Mouse (Mus musculus) liver, embryonic 13.5 days (tissue): ENCODE measurements at regions not wholly inside any gene's neighbourhood (a gene's known extent, or its start where the extent isn't known, plus 50 kb on each side); places are given as distances from the start of the nearest gene placed in this dataset.

Experiments
- ATAC-seq: fragments of 200-750 bp; cut with Nextera tagmentation; 2 replicates; pipeline ENCODE4 v1.8.0; 2017; ENCODE audit warnings: low read depth, mild to moderate bottlenecking, moderate number of reproducible peaks, moderate library complexity
- DNase-seq: peaks from one replicate; pipeline ENCODE4 v3.0.0; 2022
- H3K27ac ChIP-seq: fragments of 300-500 bp; sonication (generic); 2 replicates; pipeline ENCODE4 v1.5.1; 2015; ENCODE audit warnings: moderate library complexity, mild to moderate bottlenecking, inconsistent platforms
- H3K27me3 ChIP-seq: fragments of 300-500 bp; sonication (generic); 2 replicates; pipeline ENCODE4 v1.6.1; 2015; ENCODE audit warnings: mild to moderate bottlenecking, inconsistent platforms
- H3K36me3 ChIP-seq: fragments of 300-500 bp; sonication (generic); 2 replicates; pipeline ENCODE4 v1.6.1; 2015; ENCODE audit warnings: mild to moderate bottlenecking, inconsistent platforms
- H3K4me1 ChIP-seq: fragments of 300-500 bp; sonication (generic); replicated peaks from 2 replicates; pipeline ENCODE4 v1.6.1; 2015; ENCODE audit warnings: inconsistent platforms
- H3K4me2 ChIP-seq: fragments of 300-500 bp; sonication (generic); 2 replicates; pipeline ENCODE4 v1.6.1; 2015; ENCODE audit warnings: inconsistent platforms, mild to moderate bottlenecking, moderate library complexity
- H3K4me3 ChIP-seq: fragments of 300-500 bp; sonication (generic); replicated peaks from 2 replicates; pipeline ENCODE4 v1.5.1; 2015; ENCODE audit warnings: mild to moderate bottlenecking, inconsistent platforms
- H3K9ac ChIP-seq: fragments of 300-500 bp; sonication (generic); 2 replicates; pipeline ENCODE4 v1.6.1; 2015; ENCODE audit warnings: mild to moderate bottlenecking, inconsistent platforms
- H3K9me3 ChIP-seq: fragments of 300-500 bp; sonication (generic); replicated peaks from 2 replicates; pipeline ENCODE4 v1.6.1; 2016; ENCODE audit warnings: inconsistent platforms
- WGBS: fragments of 180-500 bp; shearing (Covaris S2); methylation state at CpG from one replicate; pipeline ENCODE4 v1.1.7; 2015; ENCODE audit not compliant: insufficient replicate concordance; 5-methylcytosine and 5-hydroxymethylcytosine counted together

DNA sequence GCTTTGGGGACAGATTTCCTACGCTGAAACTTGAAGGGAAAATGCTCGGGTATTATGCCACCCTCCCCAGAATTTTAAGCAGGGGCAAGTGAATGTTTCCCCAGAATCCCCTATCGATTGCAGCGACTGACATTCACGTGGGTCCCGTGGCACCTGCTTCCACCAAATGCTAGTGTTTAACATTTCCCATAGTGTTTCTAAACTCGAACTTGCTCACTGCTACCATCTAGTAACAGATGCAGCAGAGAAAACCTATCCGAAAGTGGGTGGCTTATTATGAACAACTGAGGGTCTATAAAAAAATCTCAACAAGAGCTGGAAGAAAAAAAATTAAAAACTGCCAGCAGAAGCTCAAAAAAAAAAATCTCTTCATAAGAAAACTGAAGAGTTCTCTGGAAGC is 284.2 kb downstream of the Rnf144a start:
- Histone ChIP-seq H3K9me3 (no peaks in the 10 kb centered on the region), H3K9ac (no peak overlapping the region), H3K36me3 (no peaks in the 10 kb centered on the region), H3K4me3 (no peak overlapping the region), H3K27me3 (no peaks in the 10 kb centered on the region), H3K27ac (no peak overlapping the region), H3K4me2 (no peak overlapping the region), H3K4me1 (no peaks in the 10 kb centered on the region)
- WGBS, result 53% methylated on average over 8 of the region's 8 CpGs
- ATAC-seq (no peak), DNase-seq (no peak)

DNA sequence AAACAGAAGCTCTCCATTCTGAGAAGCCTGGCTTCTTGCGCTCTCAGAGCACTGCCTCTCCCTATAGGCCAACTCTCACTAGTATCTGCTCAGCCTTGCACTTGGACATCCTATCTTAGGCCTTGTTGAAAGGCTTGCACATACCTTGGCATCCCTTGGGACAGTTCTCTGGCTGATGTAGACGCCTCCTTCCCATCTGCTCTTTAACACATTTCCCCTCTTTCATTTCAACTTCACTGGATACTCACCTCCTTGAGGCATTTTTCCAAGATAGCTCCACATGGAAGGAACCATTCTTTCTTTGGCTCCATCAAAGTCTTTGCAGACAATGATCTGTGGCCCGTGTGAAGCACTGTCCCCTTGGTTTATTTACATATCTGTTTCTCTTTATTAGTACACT is 285.0 kb downstream of the Rnf144a start:
- no peak overlapping the region for H3K9ac ChIP-seq
- ATAC-seq, result no peak
- no peak for DNase-seq
- no peak overlapping the region for H3K4me2 ChIP-seq
- no peak overlapping the region for H3K27ac ChIP-seq
- H3K4me1 ChIP-seq, result no peaks in the 10 kb centered on the region
- WGBS, result 57% methylated on average over 3 of the region's 3 CpGs
- no peaks in the 10 kb centered on the region for H3K27me3 ChIP-seq
- no peak overlapping the region for H3K4me3 ChIP-seq
- no peaks in the 10 kb centered on the region for H3K9me3 ChIP-seq
- H3K36me3 ChIP-seq, result no peaks in the 10 kb centered on the region

DNA sequence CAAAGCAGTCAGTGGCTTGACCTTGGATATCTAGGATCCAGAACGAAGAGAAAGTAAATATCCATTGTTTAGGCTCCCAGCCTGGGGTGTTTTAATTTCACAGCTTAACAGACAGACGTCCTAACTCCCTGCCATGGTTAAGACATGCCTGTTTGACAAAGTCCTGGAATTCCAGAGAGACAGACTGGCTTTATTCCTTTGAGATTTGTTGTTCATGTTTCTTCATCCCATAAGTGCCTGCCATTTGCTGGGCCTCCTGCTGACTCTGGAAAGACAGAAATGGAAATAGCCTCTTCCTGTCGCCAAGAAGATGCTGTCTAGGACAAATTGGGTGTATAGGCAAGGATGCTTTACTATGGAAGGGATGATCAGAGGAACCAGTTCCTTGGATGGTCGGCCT is 285.5 kb downstream of the Rnf144a start:
- ATAC-seq (no peak), DNase-seq (no peak)
- H3K27ac ChIP-seq, result no peak overlapping the region
- no peak overlapping the region for H3K4me2 ChIP-seq
- H3K9ac ChIP-seq, result no peak overlapping the region
- no peak overlapping the region for H3K4me3 ChIP-seq
- H3K36me3 ChIP-seq, result no peaks in the 10 kb centered on the region
- no peaks in the 10 kb centered on the region for H3K27me3 ChIP-seq
- no peaks in the 10 kb centered on the region for H3K4me1 ChIP-seq
- no peaks in the 10 kb centered on the region for H3K9me3 ChIP-seq
- 36% methylated on average over 4 of the region's 4 CpGs for WGBS

DNA sequence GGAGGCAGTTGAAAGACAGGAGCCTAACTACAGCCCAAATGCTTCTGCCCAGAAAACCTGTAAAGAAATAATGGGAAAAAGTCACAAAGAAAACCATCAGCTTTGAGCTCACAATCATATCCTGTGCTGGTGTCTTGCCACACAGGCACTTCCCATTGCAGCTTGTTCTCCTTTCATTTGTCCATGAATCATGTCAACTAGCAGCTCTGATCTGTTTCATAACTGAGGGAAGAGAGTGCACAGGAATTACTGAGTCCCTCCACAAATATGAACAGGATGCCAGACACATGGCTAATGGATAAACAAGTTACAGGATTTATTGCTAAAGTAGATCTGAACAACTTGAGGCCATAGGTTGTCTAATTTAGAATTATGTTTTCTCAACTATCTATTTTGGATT is 286.2 kb downstream of the Rnf144a start:
- no peak for DNase-seq
- ATAC-seq, result no peak

DNA sequence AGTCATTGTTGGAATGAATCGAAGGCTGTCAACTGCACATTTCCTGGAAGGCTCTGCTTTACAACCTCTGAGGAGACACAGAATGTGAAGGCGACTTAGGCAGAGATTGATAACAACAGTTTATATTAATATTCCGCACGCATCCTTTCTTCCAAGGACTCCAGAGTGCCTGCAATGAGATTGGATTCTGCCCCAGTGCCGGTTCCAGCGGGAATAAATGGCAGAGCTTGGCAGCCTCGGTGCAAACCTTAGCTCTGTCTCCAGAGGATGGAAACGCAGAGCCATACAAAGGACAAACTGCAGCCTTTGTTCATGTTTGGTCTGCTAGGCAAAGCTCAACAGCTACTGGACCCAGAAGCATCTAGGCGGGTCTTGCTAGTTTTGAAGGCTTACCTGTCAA is 288.8 kb downstream of the Rnf144a start:
- no peaks in the 10 kb centered on the region for H3K4me1 ChIP-seq
- WGBS, result 75% methylated on average over 9 of the region's 9 CpGs
- DNase-seq (no peak), ATAC-seq (no peak)
- no peaks in the 10 kb centered on the region for H3K36me3 ChIP-seq
- H3K4me2 ChIP-seq, result no peak overlapping the region
- H3K27me3 ChIP-seq, result no peaks in the 10 kb centered on the region
- H3K4me3 ChIP-seq, result no peak overlapping the region
- no peaks in the 10 kb centered on the region for H3K9me3 ChIP-seq
- no peak overlapping the region for H3K27ac ChIP-seq
- no peak overlapping the region for H3K9ac ChIP-seq

More for the DNA sequence above, 286.2 kb downstream of the Rnf144a start:
- H3K27ac ChIP-seq, result no peak overlapping the region
- H3K27me3 ChIP-seq, result no peaks in the 10 kb centered on the region
- no peaks in the 10 kb centered on the region for H3K9me3 ChIP-seq
- H3K4me2 ChIP-seq, result no peak overlapping the region
- H3K9ac ChIP-seq, result no peak overlapping the region
- no peak overlapping the region for H3K4me3 ChIP-seq
- H3K36me3 ChIP-seq, result no peaks in the 10 kb centered on the region
- H3K4me1 ChIP-seq, result no peaks in the 10 kb centered on the region

DNA sequence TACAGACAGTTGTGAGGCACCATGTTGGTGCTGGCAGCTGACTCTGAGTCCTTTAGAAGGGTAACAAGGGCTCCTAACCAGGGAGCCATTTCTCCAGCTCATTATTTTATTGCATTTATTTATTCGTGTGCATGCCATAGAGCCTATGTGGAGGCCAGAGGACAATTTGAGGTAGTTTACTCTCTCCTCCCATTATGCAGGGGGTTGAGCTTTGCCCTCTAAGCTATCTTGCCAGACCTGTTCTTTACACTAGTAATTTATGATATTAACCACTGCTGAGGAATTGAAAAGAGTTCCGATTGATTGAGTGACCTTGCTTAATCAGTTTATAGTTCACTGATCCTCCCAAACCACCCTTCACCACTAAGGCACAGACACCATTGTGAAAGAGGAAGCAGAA is 290.8 kb downstream of the Rnf144a start:
- H3K27me3 ChIP-seq, result no peaks in the 10 kb centered on the region
- no peak overlapping the region for H3K4me2 ChIP-seq
- H3K27ac ChIP-seq, result no peak overlapping the region
- no peaks in the 10 kb centered on the region for H3K9me3 ChIP-seq
- H3K4me1 ChIP-seq, result no peaks in the 10 kb centered on the region
- DNase-seq (no peak), ATAC-seq (no peak)
- H3K9ac ChIP-seq, result no peak overlapping the region
- H3K36me3 ChIP-seq, result no peaks in the 10 kb centered on the region
- H3K4me3 ChIP-seq, result no peak overlapping the region
- WGBS, result 68% methylated on average over 2 of the region's 2 CpGs

DNA sequence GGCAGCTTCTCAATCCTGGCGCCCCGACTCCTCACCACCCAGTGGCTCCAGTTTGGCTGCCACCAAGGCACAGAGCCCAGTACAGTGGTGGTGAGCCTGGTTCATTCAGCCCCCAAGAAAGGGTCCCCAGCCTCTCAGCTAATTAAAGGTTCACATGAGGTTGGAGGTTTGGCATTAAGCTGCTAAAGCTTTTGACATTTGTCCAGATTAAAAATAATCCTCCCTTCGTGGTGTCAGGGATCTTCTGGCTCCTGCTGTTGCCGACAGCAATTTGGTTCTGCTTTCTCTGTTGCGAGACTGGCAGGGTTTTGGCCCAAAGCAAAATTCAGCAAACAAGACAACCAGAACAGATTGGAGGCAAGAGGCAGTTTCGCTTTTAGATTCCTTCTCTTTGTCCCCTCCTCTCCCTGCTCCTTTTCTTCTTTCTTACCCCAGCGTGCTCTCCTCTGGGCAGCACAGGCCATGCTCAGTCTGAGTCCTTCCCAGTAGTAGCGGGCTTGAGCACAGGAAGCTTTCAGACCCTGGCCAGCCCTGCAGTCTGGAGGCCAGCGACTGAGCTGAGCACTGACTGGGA is 299.6 kb downstream of the Rnf144a start:
- Histone ChIP-seq H3K4me2 (no peak overlapping the region), H3K9ac (no peak overlapping the region), H3K27ac (no peak overlapping the region), H3K4me1 (no peaks in the 10 kb centered on the region), H3K4me3 (no peak overlapping the region), H3K36me3 (no peaks in the 10 kb centered on the region), H3K27me3 (no peaks in the 10 kb centered on the region), H3K9me3 (no peaks in the 10 kb centered on the region)
- WGBS, result 51% methylated on average over 9 of the region's 9 CpGs
- DNase-seq (no peak), ATAC-seq (no peak)

DNA sequence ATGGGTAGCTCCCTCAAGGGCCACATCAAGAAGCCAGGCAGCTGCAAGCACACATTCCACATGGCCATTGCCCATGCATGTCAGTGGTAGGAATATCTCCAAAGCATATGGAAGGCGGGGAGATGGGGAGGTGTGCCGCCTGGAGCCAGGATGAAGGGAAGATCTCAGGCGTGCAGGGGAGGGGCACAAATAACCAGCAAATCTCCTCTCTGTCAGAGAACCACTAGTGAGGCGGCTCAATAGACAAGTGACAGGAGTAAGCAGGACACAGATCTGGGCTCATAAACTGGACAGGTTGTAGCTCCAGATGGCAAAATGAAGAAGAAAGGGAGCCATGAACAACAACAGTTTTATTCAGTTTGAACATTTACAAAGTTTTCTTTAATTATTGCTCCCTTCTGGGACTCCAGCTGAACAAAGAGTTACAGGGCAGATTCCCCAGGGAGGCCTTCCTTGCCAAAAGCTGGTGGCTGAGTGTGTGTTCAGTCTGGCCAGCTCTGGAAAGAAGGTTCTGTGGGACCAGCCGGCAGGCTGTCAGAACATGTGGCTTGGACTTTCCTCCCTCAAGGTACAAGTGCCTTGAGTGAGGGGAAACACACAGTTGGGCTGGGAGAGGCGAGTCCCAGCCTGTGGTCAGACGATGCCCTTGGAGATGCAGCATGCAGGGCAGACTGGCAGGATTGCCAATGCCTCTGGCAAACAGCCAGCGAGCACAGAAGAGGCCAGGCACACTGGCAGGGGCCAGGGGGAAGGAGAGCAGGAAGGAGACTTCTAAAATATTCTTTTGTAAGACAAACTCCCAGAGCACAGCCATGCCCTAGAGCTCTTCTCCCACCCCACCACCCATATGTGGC is 302.7 kb downstream of the Rnf144a start:
- no peaks in the 10 kb centered on the region for H3K9me3 ChIP-seq
- H3K9ac ChIP-seq, result no peak overlapping the region
- H3K27ac ChIP-seq, result no peak overlapping the region
- no peak for DNase-seq
- H3K27me3 ChIP-seq, result no peaks in the 10 kb centered on the region
- no peak overlapping the region for H3K4me3 ChIP-seq
- H3K36me3 ChIP-seq, result no peaks in the 10 kb centered on the region
- ATAC-seq, result no peak
- WGBS, result 62% methylated on average over 8 of the region's 8 CpGs
- H3K4me1 ChIP-seq, result no peaks in the 10 kb centered on the region
- H3K4me2 ChIP-seq, result no peak overlapping the region

DNA sequence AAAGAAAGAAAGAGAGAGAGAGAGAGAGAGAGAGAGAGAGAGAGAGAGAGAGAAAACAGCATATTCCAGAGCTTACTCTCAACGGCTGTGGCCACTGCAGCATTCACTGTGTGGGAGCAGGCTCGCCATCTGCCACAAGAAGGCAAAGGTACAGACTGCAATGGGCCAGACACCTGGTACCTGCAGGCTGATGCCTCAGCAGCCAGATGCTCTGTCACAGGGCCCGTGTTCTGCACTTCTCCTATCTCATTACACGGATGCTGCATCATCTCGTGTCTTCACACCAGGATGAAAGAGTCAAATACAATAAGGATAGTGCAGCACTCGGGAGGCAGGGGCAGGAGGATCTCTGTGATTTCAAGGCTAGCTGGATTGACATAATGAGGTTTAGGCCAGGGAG is 305.2 kb downstream of the Rnf144a start:
- Histone ChIP-seq H3K4me2 (no peak overlapping the region), H3K36me3 (no peaks in the 10 kb centered on the region), H3K9ac (no peak overlapping the region), H3K9me3 (no peaks in the 10 kb centered on the region), H3K4me1 (no peaks in the 10 kb centered on the region), H3K27me3 (no peaks in the 10 kb centered on the region), H3K4me3 (no peak overlapping the region), H3K27ac (no peak overlapping the region)
- ATAC-seq (no peak), DNase-seq (no peak)
- WGBS, result 63% methylated on average over 6 of the region's 6 CpGs

DNA sequence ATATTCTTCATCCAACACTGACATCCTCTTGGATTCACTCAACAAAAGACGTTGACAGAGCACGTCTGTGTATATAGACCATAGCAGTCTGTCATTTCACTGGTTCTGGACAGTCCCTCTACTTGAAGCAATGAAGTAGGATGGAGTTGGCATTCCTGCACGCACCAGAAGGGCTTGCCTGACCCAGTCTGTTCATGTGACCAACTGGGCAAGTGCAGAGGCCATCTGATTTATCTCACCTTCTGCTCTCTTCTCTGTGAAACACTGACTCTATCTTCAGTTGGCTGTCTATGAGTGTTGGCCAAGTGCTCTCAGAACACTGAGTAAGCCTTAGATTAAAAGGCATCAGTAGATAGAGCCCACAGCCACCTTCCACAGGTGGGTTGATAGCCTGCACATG is 310.7 kb downstream of the Rnf144a start:
- ATAC-seq (no peak), DNase-seq (no peak)
- Histone ChIP-seq H3K27ac (no peak overlapping the region), H3K27me3 (no peaks in the 10 kb centered on the region), H3K4me1 (no peaks in the 10 kb centered on the region), H3K9ac (no peak overlapping the region), H3K4me3 (no peak overlapping the region), H3K9me3 (no peaks in the 10 kb centered on the region), H3K4me2 (no peak overlapping the region), H3K36me3 (no peaks in the 10 kb centered on the region)
- 60% methylated on average over 3 of the region's 3 CpGs for WGBS

DNA sequence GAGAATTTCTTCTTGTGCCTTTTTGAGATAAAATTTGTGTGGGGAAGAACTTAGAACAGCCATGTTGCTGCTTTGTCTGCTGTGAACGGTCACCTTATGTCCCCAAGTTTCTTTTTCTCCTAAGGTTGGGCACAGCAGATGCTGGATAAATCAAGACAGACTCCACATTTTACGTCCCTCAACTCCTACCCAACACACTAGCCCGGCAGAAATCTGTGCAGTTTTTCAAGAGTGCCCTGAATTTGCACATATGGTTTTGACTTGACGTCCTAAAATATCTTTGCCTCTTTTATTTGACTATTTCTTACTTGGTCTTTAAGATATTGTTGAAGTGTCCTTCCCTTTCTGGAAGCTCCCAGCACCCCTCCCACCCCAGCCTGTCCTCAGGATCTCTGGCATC is 312.7 kb downstream of the Rnf144a start:
- H3K27me3 ChIP-seq, result no peaks in the 10 kb centered on the region
- 57% methylated on average over 4 of the region's 4 CpGs for WGBS
- H3K4me2 ChIP-seq, result no peak overlapping the region
- DNase-seq (no peak), ATAC-seq (no peak)
- no peaks in the 10 kb centered on the region for H3K9me3 ChIP-seq
- H3K9ac ChIP-seq, result no peak overlapping the region
- no peaks in the 10 kb centered on the region for H3K4me1 ChIP-seq
- H3K36me3 ChIP-seq, result no peaks in the 10 kb centered on the region
- no peak overlapping the region for H3K27ac ChIP-seq
- H3K4me3 ChIP-seq, result no peak overlapping the region

DNA sequence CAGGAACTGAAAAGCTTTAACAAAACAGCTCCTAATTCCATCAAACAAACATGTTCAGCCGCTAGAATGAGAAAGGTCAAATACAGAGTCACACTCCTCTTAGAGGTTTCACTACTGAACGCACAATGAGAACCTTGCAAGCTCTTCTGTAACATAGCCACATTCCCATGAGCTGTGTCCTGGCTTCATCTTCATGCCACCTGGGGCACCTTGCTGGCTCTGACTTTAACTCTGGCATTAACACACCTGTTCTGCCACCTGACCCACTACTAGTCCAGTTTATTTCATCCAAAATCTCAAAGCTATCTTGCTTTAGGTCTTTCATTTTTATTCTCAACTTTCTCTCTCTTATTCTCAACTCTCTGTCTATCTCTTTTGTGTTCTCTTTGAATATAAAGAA is 314.9 kb downstream of the Rnf144a start:
- H3K4me1 ChIP-seq, result no peaks in the 10 kb centered on the region
- H3K4me2 ChIP-seq, result no peak overlapping the region
- ATAC-seq (no peak), DNase-seq (no peak)
- H3K9me3 ChIP-seq, result no peaks in the 10 kb centered on the region
- H3K36me3 ChIP-seq, result no peaks in the 10 kb centered on the region
- H3K27ac ChIP-seq, result no peak overlapping the region
- 62% methylated on average over 2 of the region's 2 CpGs for WGBS
- H3K9ac ChIP-seq, result no peak overlapping the region
- H3K27me3 ChIP-seq, result no peaks in the 10 kb centered on the region
- H3K4me3 ChIP-seq, result no peak overlapping the region
